Mouse (Mus musculus): ENCODE results near the gene Gcg. TPM values are rescaled to one million over a fixed set of nuclear protein-coding genes. Genes with fewer than 3 reads are reported as not detected.

Gene Gcg
- polyA plus RNA-seq, 1 experiment from 2014 or later = 0.23 TPM

DNA sequence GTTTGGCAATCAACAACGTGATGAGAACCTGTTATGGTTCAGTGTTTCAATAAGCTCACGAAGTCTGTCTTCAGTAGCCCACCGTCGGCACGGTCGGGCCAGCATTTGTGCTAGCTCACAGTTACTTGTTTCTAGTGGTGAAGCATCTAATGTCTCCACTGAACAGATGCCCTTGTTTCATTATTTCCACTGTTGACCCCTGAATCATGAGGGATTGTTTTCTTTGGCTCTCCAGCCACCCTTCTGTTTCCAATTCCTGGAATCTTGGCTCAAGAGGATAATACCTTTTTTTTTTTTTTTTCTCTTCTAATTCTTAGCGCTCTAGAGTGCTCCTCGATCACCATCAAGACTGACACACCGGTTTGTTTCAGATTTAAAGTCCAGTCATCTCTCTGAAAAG is 13.9 kb downstream of the Gcg start:
- Histone ChIP-seq H3K4me1 (ENCODE audit: control insufficient read depth, insufficient read depth, low read length) (no peaks in the 10 kb centered on the region), H3K4me3 (ENCODE audit: low read depth, low read length) (no peak overlapping the region), H3K4me2 (ENCODE audit: low read length) (no peak overlapping the region), H3K27ac (ENCODE audit: low read length) (no peak overlapping the region), H3K9ac (ENCODE audit: low read depth, low read length) (no peak overlapping the region), H3K9me3 (replicated peaks; ENCODE audit: control insufficient read depth, low read length, poor library complexity, severe bottlenecking) (no peaks in the 10 kb centered on the region), H3K27me3 (ENCODE audit: control insufficient read depth, insufficient read depth, low read depth, low read length) (no peaks in the 10 kb centered on the region), H3K36me3 (ENCODE audit: control insufficient read depth, insufficient read depth, low read length) (no peaks in the 10 kb centered on the region)
- WGBS = 81% methylated on average over 9 of the region's 9 CpGs
- ATAC-seq = no peak

DNA sequence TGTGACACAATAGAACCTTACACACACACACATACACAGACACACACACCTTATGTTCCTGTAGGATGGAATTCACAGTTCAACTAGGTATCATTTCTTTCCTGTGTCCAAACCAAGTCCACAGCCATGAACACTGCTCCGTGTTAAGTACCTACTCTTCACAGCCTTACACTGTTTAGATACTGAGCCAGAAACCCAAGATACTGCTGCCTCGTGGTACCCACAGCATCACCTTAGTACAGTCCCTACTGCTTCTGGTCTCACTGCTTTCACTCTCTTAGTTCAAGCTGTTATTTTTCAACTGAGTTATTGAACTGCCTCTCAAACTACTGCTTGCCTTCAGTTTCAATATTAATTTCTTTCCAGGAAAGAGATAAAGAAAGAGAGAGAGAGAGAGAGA is 20.2 kb downstream of the Gcg start:
- H3K27ac ChIP-seq (ENCODE audit: low read length) = no peak overlapping the region
- H3K4me2 ChIP-seq (ENCODE audit: low read length) = no peak overlapping the region
- no peaks in the 10 kb centered on the region for H3K36me3 ChIP-seq (ENCODE audit: control insufficient read depth, insufficient read depth, low read length)
- ATAC-seq = no peak
- no peak overlapping the region for H3K4me3 ChIP-seq (ENCODE audit: low read depth, low read length)
- WGBS = 89% methylated on average over 2 of the region's 2 CpGs
- H3K4me1 ChIP-seq (ENCODE audit: control insufficient read depth, insufficient read depth, low read length) = no peaks in the 10 kb centered on the region
- no peaks in the 10 kb centered on the region for H3K9me3 ChIP-seq (replicated peaks; ENCODE audit: control insufficient read depth, low read length, poor library complexity, severe bottlenecking)
- no peaks in the 10 kb centered on the region for H3K27me3 ChIP-seq (ENCODE audit: control insufficient read depth, insufficient read depth, low read depth, low read length)
- H3K9ac ChIP-seq (ENCODE audit: low read depth, low read length) = no peak overlapping the region

DNA sequence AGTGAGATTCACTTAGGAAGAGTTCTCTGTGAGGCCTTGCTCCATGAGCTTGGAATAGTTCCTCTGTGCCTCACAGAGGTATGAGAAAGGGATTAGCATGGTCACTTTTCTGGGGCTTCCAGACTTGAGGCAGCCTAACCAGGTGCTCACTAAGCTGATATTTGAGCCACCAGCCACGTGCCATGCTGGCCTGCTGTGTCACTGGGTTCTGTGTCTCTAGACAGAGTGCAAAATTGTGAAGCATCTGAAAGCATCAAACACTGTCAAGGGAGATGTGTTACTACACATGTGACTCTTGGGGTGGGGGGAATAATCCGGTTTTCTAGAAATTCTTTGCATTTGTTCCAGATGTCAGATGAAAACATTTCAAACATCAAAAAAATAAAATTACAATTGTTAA is 21.3 kb downstream of the Gcg start:
- H3K9me3 ChIP-seq (replicated peaks; ENCODE audit: control insufficient read depth, low read length, poor library complexity, severe bottlenecking) = no peaks in the 10 kb centered on the region
- no peaks in the 10 kb centered on the region for H3K4me1 ChIP-seq (ENCODE audit: control insufficient read depth, insufficient read depth, low read length)
- no peak overlapping the region for H3K4me3 ChIP-seq (ENCODE audit: low read depth, low read length)
- no peaks in the 10 kb centered on the region for H3K27me3 ChIP-seq (ENCODE audit: control insufficient read depth, insufficient read depth, low read depth, low read length)
- no peaks in the 10 kb centered on the region for H3K36me3 ChIP-seq (ENCODE audit: control insufficient read depth, insufficient read depth, low read length)
- H3K9ac ChIP-seq (ENCODE audit: low read depth, low read length) = no peak overlapping the region
- 78% methylated on average over 2 of the region's 2 CpGs for WGBS
- no peak for ATAC-seq
- H3K4me2 ChIP-seq (ENCODE audit: low read length) = no peak overlapping the region
- no peak overlapping the region for H3K27ac ChIP-seq (ENCODE audit: low read length)

DNA sequence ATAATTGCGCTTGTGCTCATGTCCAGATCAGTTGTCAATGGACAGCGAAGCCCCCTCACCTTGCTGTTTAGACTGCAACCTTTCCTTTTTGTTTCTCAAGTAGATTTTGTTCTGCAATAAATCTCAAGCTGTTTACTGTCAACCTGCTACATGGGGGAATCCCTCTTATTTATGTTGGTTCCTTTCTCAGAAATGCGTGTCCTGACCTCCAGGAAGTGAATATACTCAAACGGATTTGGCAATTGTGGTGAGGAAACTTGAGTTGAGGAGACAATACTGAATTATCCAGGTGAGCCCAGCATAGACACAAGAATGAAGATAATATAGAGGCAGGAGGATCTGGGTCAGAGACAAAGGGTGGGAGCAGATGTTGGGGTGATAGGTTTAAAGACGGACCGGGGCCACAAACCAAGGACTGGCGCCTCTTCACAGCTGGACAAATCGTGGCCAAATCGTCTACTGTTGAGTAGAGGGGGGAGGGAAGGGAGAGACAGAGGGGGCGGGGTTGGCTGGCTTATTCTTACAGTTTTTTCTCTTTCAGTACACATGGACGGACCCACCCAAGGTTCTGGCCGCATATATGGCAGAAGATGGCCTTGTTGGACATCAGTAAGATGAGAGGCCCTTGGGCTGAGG is 22.5 kb downstream of the Gcg start:
- Histone ChIP-seq H3K4me1 (ENCODE audit: control insufficient read depth, insufficient read depth, low read length) (no peaks in the 10 kb centered on the region), H3K27me3 (ENCODE audit: control insufficient read depth, insufficient read depth, low read depth, low read length) (no peaks in the 10 kb centered on the region), H3K4me2 (ENCODE audit: low read length) (no peak overlapping the region), H3K4me3 (ENCODE audit: low read depth, low read length) (no peak overlapping the region), H3K9me3 (replicated peaks; ENCODE audit: control insufficient read depth, low read length, poor library complexity, severe bottlenecking) (no peaks in the 10 kb centered on the region), H3K36me3 (ENCODE audit: control insufficient read depth, insufficient read depth, low read length) (no peaks in the 10 kb centered on the region), H3K27ac (ENCODE audit: low read length) (no peak overlapping the region), H3K9ac (ENCODE audit: low read depth, low read length) (no peak overlapping the region)
- ATAC-seq = no peak
- WGBS = 91% methylated on average over 12 of the region's 12 CpGs

DNA sequence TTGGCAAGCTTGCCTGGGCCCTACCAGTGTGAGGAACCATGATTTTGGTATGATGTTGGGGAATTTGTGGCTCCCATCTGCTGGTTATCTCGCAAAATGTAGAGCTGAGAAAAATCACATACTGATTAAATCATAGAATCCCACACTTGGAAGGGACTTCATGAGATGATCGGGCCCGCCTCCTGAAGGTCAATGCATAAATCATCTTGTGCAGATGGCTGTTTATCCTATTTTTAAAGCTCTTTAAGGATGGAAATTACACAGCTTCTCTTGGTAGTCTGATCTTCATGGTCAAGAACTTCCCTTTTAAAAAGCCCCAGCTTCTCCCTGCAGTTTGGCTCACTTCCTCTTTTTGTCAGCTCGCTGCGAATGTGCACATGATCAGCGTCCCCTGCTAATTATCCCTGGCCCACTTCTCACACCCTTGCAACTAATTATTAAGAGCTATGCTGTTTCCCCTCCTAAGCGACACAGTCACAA is 23.2 kb downstream of the Gcg start:
- no peaks in the 10 kb centered on the region for H3K4me1 ChIP-seq (ENCODE audit: control insufficient read depth, insufficient read depth, low read length)
- H3K27me3 ChIP-seq (ENCODE audit: control insufficient read depth, insufficient read depth, low read depth, low read length) = no peaks in the 10 kb centered on the region
- no peaks in the 10 kb centered on the region for H3K9me3 ChIP-seq (replicated peaks; ENCODE audit: control insufficient read depth, low read length, poor library complexity, severe bottlenecking)
- WGBS = 81% methylated on average over 7 of the region's 7 CpGs
- H3K4me2 ChIP-seq (ENCODE audit: low read length) = no peak overlapping the region
- ATAC-seq = no peak
- H3K36me3 ChIP-seq (ENCODE audit: control insufficient read depth, insufficient read depth, low read length) = no peaks in the 10 kb centered on the region
- no peak overlapping the region for H3K9ac ChIP-seq (ENCODE audit: low read depth, low read length)
- H3K4me3 ChIP-seq (ENCODE audit: low read depth, low read length) = no peak overlapping the region
- H3K27ac ChIP-seq (ENCODE audit: low read length) = no peak overlapping the region

DNA sequence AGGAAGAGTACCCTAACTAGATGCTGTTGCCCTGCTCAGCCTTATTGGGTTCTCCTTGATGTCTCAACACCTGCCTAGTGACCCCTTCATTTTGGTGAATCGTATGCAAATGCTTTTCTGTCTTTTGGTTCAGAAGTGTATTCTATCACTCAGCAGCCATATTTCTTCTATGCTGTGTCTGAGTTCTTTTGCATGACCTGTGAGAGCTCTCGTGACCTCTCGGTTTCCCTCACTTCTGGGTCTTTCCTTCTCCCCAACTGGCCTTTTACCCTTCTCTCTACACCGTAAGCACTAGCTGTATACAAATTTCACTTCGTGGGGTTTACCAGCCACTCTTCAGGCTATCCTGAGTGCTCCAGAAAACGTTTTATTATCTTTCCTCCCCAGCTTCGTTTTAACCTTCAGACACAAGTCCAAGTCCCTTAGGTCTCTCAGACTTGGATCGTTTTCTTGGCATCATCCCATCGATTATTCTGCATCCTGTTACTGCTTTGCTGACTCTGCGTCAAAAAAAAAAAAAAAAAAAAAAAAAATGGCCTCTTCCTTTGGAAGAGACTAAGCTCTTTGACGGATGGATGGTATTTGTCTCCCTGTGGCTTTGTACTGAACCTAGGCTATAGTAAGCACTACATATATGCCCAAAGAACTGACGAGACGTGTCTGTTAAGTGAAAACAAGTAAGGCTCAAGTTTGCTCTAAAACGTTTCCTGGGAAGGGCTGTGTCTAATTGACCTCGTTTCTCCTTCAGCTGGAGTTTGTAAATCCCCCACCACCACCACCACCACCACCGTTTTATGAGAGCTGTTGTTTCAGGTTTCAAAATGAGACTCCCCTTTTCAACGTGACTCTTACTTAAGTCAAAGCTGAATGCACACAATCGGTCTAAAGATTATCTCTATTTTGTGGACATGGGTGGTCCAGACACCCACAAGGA is 23.9 kb downstream of the Gcg start:
- Histone ChIP-seq H3K36me3 (ENCODE audit: control insufficient read depth, insufficient read depth, low read length) (no peaks in the 10 kb centered on the region), H3K4me2 (ENCODE audit: low read length) (no peak overlapping the region), H3K9ac (ENCODE audit: low read depth, low read length) (no peak overlapping the region), H3K9me3 (replicated peaks; ENCODE audit: control insufficient read depth, low read length, poor library complexity, severe bottlenecking) (no peaks in the 10 kb centered on the region), H3K4me1 (ENCODE audit: control insufficient read depth, insufficient read depth, low read length) (no peaks in the 10 kb centered on the region), H3K4me3 (ENCODE audit: low read depth, low read length) (no peak overlapping the region), H3K27ac (ENCODE audit: low read length) (no peak overlapping the region), H3K27me3 (ENCODE audit: control insufficient read depth, insufficient read depth, low read depth, low read length) (no peaks in the 10 kb centered on the region)
- ATAC-seq = no peak
- WGBS = 71% methylated on average over 18 of the region's 18 CpGs

DNA sequence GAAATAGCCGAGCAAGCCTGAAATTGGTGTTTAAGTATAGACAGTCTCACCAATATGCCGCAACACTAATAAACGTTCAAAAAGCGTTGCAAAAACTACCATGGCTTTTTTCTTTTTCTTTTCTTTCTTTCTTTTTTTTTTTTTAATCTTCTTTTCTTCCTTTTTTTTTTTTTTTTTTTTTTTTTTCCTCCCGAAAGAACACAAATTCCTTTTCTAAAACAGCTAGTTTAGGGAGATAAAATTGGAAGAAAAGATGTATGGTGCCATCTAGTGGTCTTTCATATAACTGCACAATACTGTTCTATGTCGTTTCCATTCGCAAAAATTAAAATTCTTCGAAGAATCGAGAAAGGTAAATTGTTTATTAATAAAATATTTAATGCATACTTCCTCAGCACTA is 25.4 kb downstream of the Gcg start:
- no peak overlapping the region for H3K4me3 ChIP-seq (ENCODE audit: low read depth, low read length)
- no peak overlapping the region for H3K9ac ChIP-seq (ENCODE audit: low read depth, low read length)
- H3K27ac ChIP-seq (ENCODE audit: low read length) = no peak overlapping the region
- WGBS = 35% methylated on average over 9 of the region's 9 CpGs
- no peaks in the 10 kb centered on the region for H3K36me3 ChIP-seq (ENCODE audit: control insufficient read depth, insufficient read depth, low read length)
- no peaks in the 10 kb centered on the region for H3K27me3 ChIP-seq (ENCODE audit: control insufficient read depth, insufficient read depth, low read depth, low read length)
- no peaks in the 10 kb centered on the region for H3K4me1 ChIP-seq (ENCODE audit: control insufficient read depth, insufficient read depth, low read length)
- no peak for ATAC-seq
- H3K9me3 ChIP-seq (replicated peaks; ENCODE audit: control insufficient read depth, low read length, poor library complexity, severe bottlenecking) = no peaks in the 10 kb centered on the region
- no peak overlapping the region for H3K4me2 ChIP-seq (ENCODE audit: low read length)

DNA sequence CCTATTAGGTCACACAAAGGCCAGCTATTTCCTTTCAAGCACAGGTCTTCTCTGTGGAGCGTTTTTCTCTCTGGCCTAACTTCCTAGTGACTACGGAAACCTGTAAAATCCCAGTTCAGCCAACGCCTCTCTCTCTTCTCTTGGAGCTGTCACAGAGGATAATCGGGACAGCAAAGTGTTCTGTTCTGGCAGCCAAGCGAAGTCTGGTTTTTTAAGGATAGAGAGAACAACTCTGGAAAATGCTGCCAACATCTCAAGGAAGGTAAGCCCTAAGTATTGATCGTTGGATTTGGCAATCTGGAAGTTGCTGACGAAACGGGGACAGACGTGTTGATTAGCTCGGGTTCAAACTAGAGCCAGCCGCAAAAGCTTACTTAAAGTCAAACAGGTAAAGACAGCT is 28.5 kb downstream of the Gcg start:
- no peak for ATAC-seq
- H3K9ac ChIP-seq (ENCODE audit: low read depth, low read length) = no peak overlapping the region
- no peaks in the 10 kb centered on the region for H3K9me3 ChIP-seq (replicated peaks; ENCODE audit: control insufficient read depth, low read length, poor library complexity, severe bottlenecking)
- H3K27ac ChIP-seq (ENCODE audit: low read length) = no peak overlapping the region
- H3K27me3 ChIP-seq (ENCODE audit: control insufficient read depth, insufficient read depth, low read depth, low read length) = no peaks in the 10 kb centered on the region
- H3K4me2 ChIP-seq (ENCODE audit: low read length) = no peak overlapping the region
- H3K36me3 ChIP-seq (ENCODE audit: control insufficient read depth, insufficient read depth, low read length) = no peaks in the 10 kb centered on the region
- H3K4me1 ChIP-seq (ENCODE audit: control insufficient read depth, insufficient read depth, low read length) = no peaks in the 10 kb centered on the region
- no peak overlapping the region for H3K4me3 ChIP-seq (ENCODE audit: low read depth, low read length)
- WGBS = 86% methylated on average over 11 of the region's 11 CpGs

DNA sequence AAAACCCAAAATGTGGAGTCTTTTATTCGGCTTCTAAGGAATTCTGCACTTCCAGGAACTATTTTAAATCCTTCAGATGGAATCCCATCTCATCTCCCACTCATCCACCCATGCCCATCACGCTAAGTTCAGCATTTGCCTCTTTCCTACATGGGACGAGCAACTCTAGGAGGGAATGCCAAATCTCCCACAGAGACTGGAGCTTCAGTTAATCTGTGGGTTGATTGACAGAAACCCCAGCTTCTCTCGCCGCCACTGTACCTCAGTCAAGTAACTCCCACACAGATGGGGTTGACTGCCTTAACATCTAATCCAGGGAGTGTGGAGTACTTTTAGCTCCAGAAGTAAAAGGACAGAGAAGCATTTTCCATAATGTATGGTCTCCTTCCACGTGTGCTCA is 29.4 kb downstream of the Gcg start:
- Histone ChIP-seq H3K4me1 (ENCODE audit: control insufficient read depth, insufficient read depth, low read length) (no peaks in the 10 kb centered on the region), H3K36me3 (ENCODE audit: control insufficient read depth, insufficient read depth, low read length) (no peaks in the 10 kb centered on the region), H3K9ac (ENCODE audit: low read depth, low read length) (no peak overlapping the region), H3K27me3 (ENCODE audit: control insufficient read depth, insufficient read depth, low read depth, low read length) (no peaks in the 10 kb centered on the region), H3K4me2 (ENCODE audit: low read length) (no peak overlapping the region), H3K27ac (ENCODE audit: low read length) (no peak overlapping the region), H3K4me3 (ENCODE audit: low read depth, low read length) (no peak overlapping the region), H3K9me3 (replicated peaks; ENCODE audit: control insufficient read depth, low read length, poor library complexity, severe bottlenecking) (no peaks in the 10 kb centered on the region)
- no peak for ATAC-seq
- WGBS = 73% methylated on average over 6 of the region's 6 CpGs
